Mouse (Mus musculus) right cerebral cortex, postnatal 25 days (tissue): ENCODE results near the gene Pcsk2.

Experiments
- DNase-seq: peaks from one replicate; pipeline ENCODE4 v3.0.0; 2022

Pcsk2 gene

DNA sequence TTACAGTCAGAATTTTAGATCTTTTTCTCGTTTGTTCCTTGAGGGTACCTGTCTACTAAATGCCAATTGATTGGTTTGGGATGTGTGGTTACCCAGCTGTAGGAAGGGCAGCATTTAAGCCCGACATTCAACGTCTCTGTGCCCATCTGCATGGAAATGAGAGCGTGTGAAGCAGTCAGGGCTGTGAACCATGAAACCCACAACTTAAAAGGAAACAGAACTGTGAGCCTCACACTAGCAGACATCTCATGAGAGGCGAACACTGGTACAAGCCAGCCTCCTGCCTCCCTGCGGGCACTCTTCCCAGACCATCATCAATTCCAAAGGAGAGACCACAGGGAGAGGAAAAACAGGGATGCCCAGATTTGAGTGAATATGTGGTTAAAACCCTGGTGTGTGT lies 294.9 kb downstream of the Pcsk2 start:
- no peak for DNase-seq

- DNase-seq, result no peak
Measured at GRCm38 (mm10) chr2:143841536-143841935, 295.6 kb downstream of the Pcsk2 start.

DNA sequence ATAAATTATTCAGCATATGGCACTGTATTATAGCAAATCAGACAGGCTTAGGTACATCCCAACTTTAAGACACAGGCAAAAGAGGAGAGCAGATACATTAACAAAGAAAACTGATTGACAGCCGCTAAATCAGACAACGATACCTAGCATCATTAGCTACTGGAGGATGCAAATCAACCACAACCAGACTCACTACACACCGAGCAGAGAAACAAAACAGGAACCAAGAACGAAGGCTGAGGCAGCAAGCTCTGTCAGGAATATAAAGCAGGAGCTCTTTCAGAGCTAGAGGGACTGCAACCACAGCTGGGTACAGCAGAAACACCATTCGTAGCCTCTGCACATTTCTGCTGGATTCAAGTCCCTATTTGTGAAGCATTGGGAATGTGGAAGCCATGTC lies 298.8 kb downstream of the Pcsk2 start:
- no peak for DNase-seq

DNA sequence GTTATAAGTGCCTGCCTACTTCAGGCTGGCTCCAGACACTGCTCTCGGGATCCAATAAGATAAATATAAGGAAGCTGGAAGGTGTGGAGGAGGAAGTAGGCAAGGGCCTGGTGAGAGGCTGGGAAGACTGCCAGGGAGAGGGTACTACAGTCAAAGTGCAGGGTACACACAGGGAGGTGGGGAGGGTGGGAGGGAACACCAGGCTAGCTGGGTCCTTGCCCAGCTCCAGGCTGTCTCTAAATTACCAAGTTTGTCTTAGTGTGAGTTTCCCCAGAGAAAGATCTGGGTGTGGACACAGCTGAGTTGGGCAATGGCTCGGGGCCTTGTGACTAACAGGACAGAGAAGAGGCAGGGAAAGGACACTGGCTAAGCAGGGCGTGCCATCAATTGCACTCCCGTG lies 300.8 kb downstream of the Pcsk2 start:
- no peak for DNase-seq

- no peak for DNase-seq
Measured at GRCm38 (mm10) chr2:143847291-143847690, 301.3 kb downstream of the Pcsk2 start.

GRCm38 (mm10) chr2:143851354-143852221 lies 305.6 kb downstream of the Pcsk2 start:
- peak; percentile 10 for DNase-seq

DNA sequence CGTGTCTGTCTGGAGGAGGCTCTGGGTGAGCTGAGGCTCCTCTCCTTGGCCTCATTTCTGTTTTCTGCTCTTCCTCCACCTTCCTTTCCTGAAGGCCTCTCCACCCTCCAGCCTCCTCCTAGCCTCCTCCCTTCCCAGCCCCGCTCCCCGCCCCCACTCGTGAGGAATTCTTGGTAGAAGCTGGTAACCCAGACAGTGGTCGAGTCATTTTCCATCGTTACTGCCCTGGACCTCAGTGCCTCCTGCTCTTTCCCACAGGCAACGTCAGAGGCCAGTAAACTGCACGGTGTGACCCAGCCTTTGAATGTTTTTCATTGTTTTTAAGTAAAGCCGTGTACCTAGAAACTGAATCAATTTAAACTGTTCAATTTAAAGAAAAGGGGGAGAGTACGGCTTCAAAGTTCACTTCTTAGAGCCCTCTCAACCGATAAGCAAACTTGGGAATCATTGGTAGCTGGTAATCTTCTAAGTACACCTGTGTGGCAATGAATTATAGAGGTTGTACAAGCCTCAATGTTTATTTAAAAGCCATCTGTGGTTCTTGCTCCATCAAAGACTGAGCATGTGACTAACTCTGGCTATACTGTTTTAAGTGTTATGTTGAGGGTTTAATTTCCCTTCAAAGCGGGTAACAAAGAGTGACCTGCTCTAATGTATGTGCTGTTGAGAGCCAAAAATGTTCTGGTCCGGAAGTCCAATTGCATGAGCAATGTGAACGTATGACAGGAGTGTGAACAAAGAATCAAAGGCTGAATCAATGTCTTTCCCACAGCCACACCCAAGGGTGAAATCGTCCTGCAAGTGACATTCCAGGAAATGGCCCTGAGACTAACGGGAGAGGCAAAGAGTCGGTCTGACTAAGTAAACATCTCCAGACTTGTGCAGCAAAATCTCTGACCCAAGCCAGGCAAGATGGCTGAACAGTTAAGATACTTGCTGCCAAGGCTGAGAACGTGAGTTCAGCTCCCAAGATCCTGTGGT lies 306.6 kb downstream of the Pcsk2 start:
- DNase-seq, result no peak

- DNase-seq, result no peak
Measured at GRCm38 (mm10) chr2:143853447-143853846, 307.5 kb downstream of the Pcsk2 start.

GRCm38 (mm10) chr2:143859166-143859565 lies 313.2 kb downstream of the Pcsk2 start:
- DNase-seq, result no peak

- peak; percentile 22 for DNase-seq
Measured at GRCm38 (mm10) chr2:143862484-143863231, 316.7 kb downstream of the Pcsk2 start, which contains the start of gene Bfsp1. Gene Bfsp1 (minus strand): TSS chr2:143863173.

GRCm38 (mm10) chr2:143864600-143864999 lies 318.6 kb downstream of the Pcsk2 start:
- no peak for DNase-seq
